Mouse (Mus musculus) cortical plate, adult 2 months (tissue): Measurements from ENCODE around the gene Msi2.

Experiments used
- CTCF ChIP-seq: fragments of 200-500 bp; IDR thresholded peaks from 2 replicates; pipeline ENCODE4 v1.5.1; 2011; ENCODE audit warnings: mild to moderate bottlenecking, control low read depth, low read length; ENCODE audit not compliant: insufficient read depth; ENCODE audit errors: extremely low read depth
- POLR2A ChIP-seq: fragments of 200-500 bp; IDR thresholded peaks from 2 replicates; pipeline ENCODE4 v1.6.1; 2011; ENCODE audit warnings: mild to moderate bottlenecking, low read length, control low read depth; ENCODE audit not compliant: insufficient read depth; ENCODE audit errors: extremely low read depth

- TF ChIP-seq POLR2A (no peak), CTCF (no peak)
These were observed 97.9 kb downstream of the Msi2 start for GRCm38 (mm10) chr11:88620158-88620973.
